Mouse (Mus musculus) C2C12 (cell line): Measurements from ENCODE around the gene G6pc. TPM values are rescaled to one million over a fixed set of nuclear protein-coding genes. Genes with fewer than 3 reads are reported as not detected.

ENCODE experiments used
- H3K27me3 ChIP-seq: one replicate; pipeline ENCODE4 v1.6.1; 2011; ENCODE audit not compliant: control insufficient read depth, insufficient read depth, insufficient read length
- H3K36me3 ChIP-seq: one replicate; pipeline ENCODE4 v1.6.1; 2011; ENCODE audit not compliant: control insufficient read depth, insufficient read depth
- H3K4me3 ChIP-seq: one replicate; pipeline ENCODE4 v1.5.1; 2011; ENCODE audit warnings: mild to moderate bottlenecking, control low read depth; ENCODE audit not compliant: poor library complexity, insufficient read depth, severe bottlenecking
- H3K79me2 ChIP-seq: one replicate; pipeline ENCODE4 v1.6.1; 2011; ENCODE audit not compliant: control insufficient read depth, insufficient read depth
- H3K79me3 ChIP-seq: one replicate; pipeline ENCODE4 v1.6.1; 2011; ENCODE audit warnings: low read depth, control low read depth
- H3ac ChIP-seq: one replicate; pipeline ENCODE3; 2011; ENCODE audit warnings: low read depth; ENCODE audit not compliant: control insufficient read depth, insufficient read length
- CEBPB ChIP-seq: IDR thresholded peaks from one replicate; pipeline ENCODE4 v1.6.1; 2011; ENCODE audit warnings: low read depth, mild to moderate bottlenecking, control low read depth, moderate library complexity
- CTCF ChIP-seq: IDR thresholded peaks from one replicate; pipeline ENCODE4 v1.5.1; 2011; ENCODE audit not compliant: control insufficient read depth, insufficient read depth, insufficient read length
- FOSL1 ChIP-seq: IDR thresholded peaks from one replicate; pipeline ENCODE4 v1.8.0; 2011; ENCODE audit warnings: mild to moderate bottlenecking, low read length; ENCODE audit not compliant: poor library complexity, insufficient read depth, severe bottlenecking
- MAX ChIP-seq: IDR thresholded peaks from one replicate; pipeline ENCODE4 v1.6.1; 2011; ENCODE audit warnings: mild to moderate bottlenecking, control low read depth
- MYOD1 ChIP-seq: IDR thresholded peaks from one replicate; pipeline ENCODE4 v1.6.1; 2011; ENCODE audit warnings: low read depth; ENCODE audit not compliant: control insufficient read depth, insufficient read length
- MYOG ChIP-seq: IDR thresholded peaks from one replicate; pipeline ENCODE4 v1.6.1; 2011; ENCODE audit not compliant: control insufficient read depth, insufficient read length; ENCODE audit errors: extremely low read depth
- USF1 ChIP-seq: IDR thresholded peaks from one replicate; pipeline ENCODE4 v1.6.1; 2011; ENCODE audit warnings: low read depth, mild to moderate bottlenecking, control low read depth, moderate library complexity
- polyA plus RNA-seq: library from polyadenylated mRNA; unstranded; fragments of >200 nt; fragmentation: generic; extraction: Trizol; gene quantifications from one replicate; pipeline ENCODE4 v1.2.1, GENCODE M21; 2012; ENCODE audit warnings: missing spikeins

The G6pc gene
- polyA plus RNA-seq, 1 experiment, result not detected

DNA sequence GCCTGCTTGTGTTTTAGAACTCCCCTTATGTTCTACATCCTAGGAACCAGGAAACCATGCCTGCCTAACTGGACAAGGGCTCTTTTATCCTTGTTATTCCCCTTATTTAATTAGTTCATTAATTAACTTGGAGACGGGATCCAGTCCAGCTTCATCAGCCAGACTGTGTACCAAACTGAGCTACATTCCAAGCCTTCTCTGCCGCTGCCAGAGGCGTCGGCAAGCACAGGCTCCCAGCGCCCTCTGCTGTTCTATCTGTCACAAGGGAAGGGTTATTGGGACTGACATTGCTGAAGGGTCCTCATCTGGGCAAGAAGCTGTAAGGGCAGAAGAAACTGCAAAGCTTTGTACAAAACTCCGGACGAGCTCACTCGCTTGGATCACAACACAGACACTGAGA, 27.7 kb downstream of the G6pc start:
- Histone ChIP-seq H3K27me3 (peaks cover 4% of the 10 kb centered on the region), H3K36me3 (no peaks in the 10 kb centered on the region), H3K4me3 (no peak overlapping the region), H3K79me3 (no peaks in the 10 kb centered on the region), H3K79me2 (no peaks in the 10 kb centered on the region), H3ac (no peak overlapping the region)
- TF ChIP-seq MAX (no peak), CTCF (peak; percentile 30)

DNA sequence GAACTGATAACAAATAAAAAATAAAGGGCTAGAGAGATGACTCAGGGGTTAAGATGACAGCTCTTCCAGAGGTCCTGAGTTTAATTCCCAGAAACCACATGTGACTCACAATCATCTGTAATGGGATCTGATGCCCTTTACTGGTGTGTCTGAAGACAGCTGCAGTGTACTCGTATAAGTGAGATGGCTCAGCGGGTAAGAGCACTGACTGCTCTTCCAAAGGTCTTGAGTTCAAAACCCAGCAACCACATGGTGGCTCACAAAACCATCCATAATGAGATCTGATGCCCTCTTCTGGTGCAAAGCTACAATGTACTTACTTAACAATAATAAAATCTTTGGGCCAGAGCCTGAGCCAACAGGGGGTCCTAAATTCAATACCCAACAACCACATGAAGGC, 47.9 kb downstream of the G6pc start:
- Histone ChIP-seq H3K79me2 (peaks cover 14% of the 10 kb centered on the region), H3K79me3 (no peaks in the 10 kb centered on the region), H3K27me3 (no peaks in the 10 kb centered on the region), H3K4me3 (no peak overlapping the region), H3ac (no peak overlapping the region), H3K36me3 (peaks cover 32% of the 10 kb centered on the region)
- TF ChIP-seq CTCF, result no peak
- TF ChIP-seq MAX, result peak; percentile 84
- peak; percentile 69 for TF ChIP-seq MYOD1
- peak; percentile 70 for TF ChIP-seq USF1
- peak; percentile 56 for TF ChIP-seq FOSL1
- no peak for TF ChIP-seq CEBPB
- no peak for TF ChIP-seq MYOG

DNA sequence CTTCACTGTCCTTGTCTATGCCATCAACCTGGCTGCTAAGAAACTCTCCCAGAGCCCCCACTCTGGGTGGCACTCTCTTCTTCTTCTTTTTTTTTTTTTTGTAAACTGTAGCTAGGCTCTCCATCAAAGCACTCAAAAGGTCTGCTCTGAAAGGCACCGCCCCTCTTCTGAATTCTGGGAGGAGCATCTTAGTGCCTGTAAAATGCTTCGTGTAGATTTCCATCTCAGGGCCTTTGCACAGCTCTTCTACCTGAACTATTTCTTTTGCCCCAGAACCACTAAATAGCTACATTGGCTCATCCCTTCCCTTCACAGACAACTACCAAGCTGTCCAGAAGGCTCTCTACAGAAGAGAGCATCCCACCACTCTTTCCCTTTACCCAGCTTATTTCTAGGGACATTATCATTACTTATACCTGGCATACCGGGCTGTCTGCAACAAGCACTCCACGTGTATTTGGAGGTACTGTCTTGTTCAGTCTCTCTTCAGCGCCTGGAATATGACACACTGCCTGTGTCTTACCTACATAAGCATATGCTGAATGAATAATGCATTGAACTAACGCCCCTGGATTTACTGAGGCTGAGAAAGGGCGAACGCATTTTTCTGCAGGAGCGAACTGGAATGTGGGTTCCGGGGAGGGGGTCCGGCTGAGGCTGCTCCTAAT, 49.2 kb downstream of the G6pc start:
- H3K27me3 ChIP-seq, result no peaks in the 10 kb centered on the region

DNA sequence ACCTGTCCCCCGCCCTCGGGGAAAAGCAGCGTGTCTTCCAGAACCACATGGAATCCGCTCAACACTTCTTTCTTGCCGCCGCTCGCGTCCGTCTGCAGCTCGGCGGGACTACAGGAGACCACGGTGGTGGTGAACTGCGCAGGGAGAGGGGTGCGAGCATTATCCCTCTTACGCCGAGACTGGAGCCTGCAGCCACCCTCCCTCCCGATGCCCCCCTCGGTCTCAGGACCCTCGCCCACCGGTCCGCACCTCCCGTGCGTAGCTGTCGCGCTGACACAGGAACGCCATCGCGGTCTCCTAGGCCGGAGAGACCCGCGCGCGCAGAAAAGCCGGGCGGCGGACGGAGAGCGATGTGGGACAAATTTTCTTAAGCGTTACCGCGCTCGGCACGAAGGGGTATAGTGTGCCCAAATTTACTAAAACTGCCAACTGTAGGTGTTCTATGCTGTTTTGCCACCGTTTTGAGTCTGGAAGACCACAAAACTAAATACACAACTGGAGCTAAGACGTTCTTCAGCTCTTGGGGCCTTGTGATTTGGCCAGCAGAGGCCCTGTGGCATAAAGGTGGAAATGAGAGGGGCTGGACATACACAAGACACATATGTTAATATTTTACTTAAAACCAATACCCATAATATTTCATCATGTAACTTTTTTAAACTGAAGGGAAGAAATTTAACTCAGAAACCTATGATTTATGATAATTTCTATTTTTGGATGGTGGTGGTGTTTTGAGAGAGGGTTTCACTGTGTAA, 49.9 kb downstream of the G6pc start, which contains the start of gene Aarsd1:
Gene Aarsd1, minus strand, starts transcription at position 515 of the 755 bp plus-strand sequence.
- TF ChIP-seq MYOD1 (no peak), MYOG (no peak), CTCF (no peak)
- Histone ChIP-seq H3K79me3 (no peaks in the 10 kb centered on the region), H3K79me2 (peaks cover 14% of the 10 kb centered on the region), H3ac (peak within 1 kb of the TSS; percentile 73), H3K36me3 (peaks cover 14% of the 10 kb centered on the region), H3K4me3 (peak within 1 kb of the TSS; percentile 84), H3K27me3 (no peaks in the 10 kb centered on the region)

More for the DNA sequence above, 49.2 kb downstream of the G6pc start:
- Histone ChIP-seq H3K79me2 (peaks cover 14% of the 10 kb centered on the region), H3K36me3 (peaks cover 21% of the 10 kb centered on the region), H3K79me3 (no peaks in the 10 kb centered on the region), H3K4me3 (peak overlapping the region; percentile 84), H3ac (peak overlapping the region; percentile 73)
- TF ChIP-seq FOSL1, result no peak
- no peak for TF ChIP-seq CEBPB
- TF ChIP-seq MAX, result no peak
- no peak for TF ChIP-seq CTCF
- no peak for TF ChIP-seq MYOG
- no peak for TF ChIP-seq USF1
- no peak for TF ChIP-seq MYOD1

DNA sequence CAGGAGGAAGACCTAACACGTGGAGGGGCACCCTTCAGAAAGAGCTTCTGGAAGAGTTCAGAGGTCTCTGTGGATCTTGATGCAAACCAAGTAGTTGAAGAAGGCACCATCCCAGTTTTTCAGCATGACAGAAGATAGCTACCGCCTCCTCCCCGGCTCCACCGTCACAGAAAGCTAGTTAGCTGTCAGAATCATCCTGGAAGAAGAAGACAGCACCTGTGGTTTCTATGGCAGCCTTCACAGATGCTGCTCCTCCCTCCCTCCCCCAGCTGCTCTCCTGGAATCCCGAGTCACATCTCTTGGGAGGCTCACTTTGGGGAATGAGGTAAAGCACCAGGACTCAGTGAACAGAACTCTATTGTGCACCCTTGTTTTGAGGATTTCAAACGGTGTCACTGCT, 51.6 kb downstream of the G6pc start:
- H3K27me3 ChIP-seq, result no peaks in the 10 kb centered on the region
- TF ChIP-seq MYOG (no peak), MAX (no peak), CEBPB (no peak), USF1 (no peak), FOSL1 (no peak), CTCF (no peak), MYOD1 (no peak)
- H3ac ChIP-seq, result no peak overlapping the region
- no peak overlapping the region for H3K4me3 ChIP-seq
- H3K36me3 ChIP-seq, result peaks cover 3% of the 10 kb centered on the region
- H3K79me2 ChIP-seq, result peaks cover 14% of the 10 kb centered on the region
- no peaks in the 10 kb centered on the region for H3K79me3 ChIP-seq

DNA sequence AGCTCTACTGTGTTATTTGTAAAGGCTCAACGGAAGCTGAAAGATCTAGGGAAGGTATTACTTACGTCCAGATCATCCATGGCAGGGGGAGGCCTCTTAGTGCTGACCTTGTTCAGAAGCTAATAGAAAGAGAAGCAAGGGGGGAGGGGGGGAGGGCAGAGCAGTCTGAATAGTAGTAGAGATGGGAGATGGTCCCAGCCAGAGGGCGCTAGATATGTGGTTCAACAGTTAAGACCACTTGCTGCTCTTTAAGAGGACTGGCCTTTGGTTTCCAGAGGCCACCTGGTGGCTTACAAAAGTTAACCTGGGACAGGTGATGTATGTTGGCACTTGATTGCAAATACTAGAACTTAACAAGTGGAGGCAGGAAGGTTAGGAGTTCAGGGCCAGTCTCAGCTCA, 52.2 kb downstream of the G6pc start:
- no peaks in the 10 kb centered on the region for H3K36me3 ChIP-seq
- H3ac ChIP-seq, result no peak overlapping the region
- TF ChIP-seq CTCF, result no peak
- TF ChIP-seq MYOD1, result no peak
- TF ChIP-seq FOSL1, result no peak
- TF ChIP-seq CEBPB, result no peak
- no peak for TF ChIP-seq MAX
- TF ChIP-seq USF1, result no peak
- TF ChIP-seq MYOG, result no peak
- H3K79me3 ChIP-seq, result no peaks in the 10 kb centered on the region
- no peaks in the 10 kb centered on the region for H3K27me3 ChIP-seq
- peaks cover 14% of the 10 kb centered on the region for H3K79me2 ChIP-seq
- no peak overlapping the region for H3K4me3 ChIP-seq
